Mouse (Mus musculus): ENCODE data around the gene Cacna2d3. TPM values are rescaled to one million over a fixed set of nuclear protein-coding genes. Genes with fewer than 3 reads are reported as not detected.

Cacna2d3 gene
- polyA plus RNA-seq, 1 experiment from 2014 or later, result 20.4 TPM

DNA sequence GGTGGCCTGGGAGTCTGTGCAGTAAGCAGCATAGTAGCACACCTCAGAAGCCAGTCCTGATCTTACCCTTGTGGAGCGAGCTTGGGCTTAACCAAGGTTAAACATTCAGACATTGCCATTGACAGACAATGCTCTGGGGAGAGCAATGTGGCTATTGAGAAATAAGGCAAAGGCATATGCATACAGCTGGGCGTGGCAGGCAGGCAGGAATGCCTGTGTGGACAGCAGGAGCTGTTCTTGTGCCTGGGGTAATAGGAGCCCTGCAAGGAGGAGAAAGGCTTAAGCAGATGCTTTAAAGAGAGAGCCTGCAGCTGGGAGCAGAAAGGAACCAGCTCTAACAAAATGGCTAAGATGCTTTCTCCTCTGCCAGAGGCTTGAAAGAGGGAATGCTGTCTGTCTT, 451.8 kb downstream of the Cacna2d3 start:
- WGBS, result 43% methylated on average over 2 of the region's 2 CpGs
- Histone ChIP-seq H3K9me3 (ENCODE audit: control insufficient read depth, low read length) (no peaks in the 10 kb centered on the region), H3K4me1 (replicated peaks; ENCODE audit: control insufficient read depth, insufficient read depth, low read length) (peaks cover 2% of the 10 kb centered on the region; the same call in 1 of the 2 replicates), H3K9ac (ENCODE audit: low read depth, low read length) (no peak overlapping the region), H3K4me3 (ENCODE audit: low read depth, low read length) (no peak overlapping the region), H3K27me3 (ENCODE audit: control insufficient read depth, insufficient read depth, low read length) (no peaks in the 10 kb centered on the region; the same call in 1 of the 2 replicates), H3K36me3 (ENCODE audit: control insufficient read depth, insufficient read depth, low read length) (no peaks in the 10 kb centered on the region), H3K4me2 (replicated peaks; ENCODE audit: low read depth, low read length) (no peak overlapping the region), H3K27ac (ENCODE audit: low read depth, low read length) (no peak overlapping the region)
- peak; percentile 4 for DNase-seq (ENCODE audit: low spot score)
- no peak for ATAC-seq (ENCODE audit: low FRiP score)

DNA sequence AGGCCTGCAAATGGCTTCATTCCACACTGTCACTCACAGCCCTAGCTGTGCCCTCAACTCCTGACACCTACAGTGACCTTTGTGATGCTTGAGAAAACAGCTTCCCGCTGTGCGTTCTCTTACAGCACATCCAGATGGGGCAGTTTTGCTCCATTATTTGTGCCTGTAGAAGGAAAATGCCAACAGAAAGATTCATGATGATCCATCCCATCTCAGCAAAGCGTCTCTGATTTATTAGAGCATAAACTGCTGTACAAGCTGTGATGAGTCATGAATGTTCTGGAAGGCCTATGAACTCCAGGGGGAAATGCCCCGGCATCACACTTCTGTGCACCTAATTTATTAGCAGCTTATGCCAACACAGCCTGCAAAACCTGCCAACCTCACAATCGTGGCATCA, 453.1 kb downstream of the Cacna2d3 start:
- ATAC-seq (ENCODE audit: low FRiP score), result no peak
- H3K36me3 ChIP-seq (ENCODE audit: control insufficient read depth, insufficient read depth, low read length), result no peaks in the 10 kb centered on the region
- no peak overlapping the region for H3K27ac ChIP-seq (ENCODE audit: low read depth, low read length)
- H3K27me3 ChIP-seq (ENCODE audit: control insufficient read depth, insufficient read depth, low read length), result no peaks in the 10 kb centered on the region; the same call in 1 of the 2 replicates
- DNase-seq (ENCODE audit: low spot score), result peak; percentile 27
- H3K4me2 ChIP-seq (replicated peaks; ENCODE audit: low read depth, low read length), result no peak overlapping the region
- 42% methylated on average over 5 of the region's 5 CpGs for WGBS
- H3K4me3 ChIP-seq (ENCODE audit: low read depth, low read length), result no peak overlapping the region
- peaks cover 2% of the 10 kb centered on the region; the same call in 1 of the 2 replicates for H3K4me1 ChIP-seq (replicated peaks; ENCODE audit: control insufficient read depth, insufficient read depth, low read length)
- H3K9ac ChIP-seq (ENCODE audit: low read depth, low read length), result no peak overlapping the region
- H3K9me3 ChIP-seq (ENCODE audit: control insufficient read depth, low read length), result no peaks in the 10 kb centered on the region

- no peak for ATAC-seq (ENCODE audit: low FRiP score)
- Histone ChIP-seq H3K9ac (ENCODE audit: low read depth, low read length) (no peak overlapping the region), H3K9me3 (ENCODE audit: control insufficient read depth, low read length) (no peaks in the 10 kb centered on the region), H3K4me3 (ENCODE audit: low read depth, low read length) (no peak overlapping the region), H3K4me2 (replicated peaks; ENCODE audit: low read depth, low read length) (no peak overlapping the region), H3K27me3 (ENCODE audit: control insufficient read depth, insufficient read depth, low read length) (no peaks in the 10 kb centered on the region; the same call in 1 of the 2 replicates), H3K27ac (ENCODE audit: low read depth, low read length) (no peak overlapping the region), H3K4me1 (replicated peaks; ENCODE audit: control insufficient read depth, insufficient read depth, low read length) (peaks cover 2% of the 10 kb centered on the region; the same call in 1 of the 2 replicates), H3K36me3 (ENCODE audit: control insufficient read depth, insufficient read depth, low read length) (no peaks in the 10 kb centered on the region)
- 52% methylated on average over 5 of the region's 5 CpGs for WGBS
- DNase-seq (ENCODE audit: low spot score), result peak; percentile 50
These were observed 454.3 kb downstream of the Cacna2d3 start for GRCm38 (mm10) chr14:29267233-29267874.

DNA sequence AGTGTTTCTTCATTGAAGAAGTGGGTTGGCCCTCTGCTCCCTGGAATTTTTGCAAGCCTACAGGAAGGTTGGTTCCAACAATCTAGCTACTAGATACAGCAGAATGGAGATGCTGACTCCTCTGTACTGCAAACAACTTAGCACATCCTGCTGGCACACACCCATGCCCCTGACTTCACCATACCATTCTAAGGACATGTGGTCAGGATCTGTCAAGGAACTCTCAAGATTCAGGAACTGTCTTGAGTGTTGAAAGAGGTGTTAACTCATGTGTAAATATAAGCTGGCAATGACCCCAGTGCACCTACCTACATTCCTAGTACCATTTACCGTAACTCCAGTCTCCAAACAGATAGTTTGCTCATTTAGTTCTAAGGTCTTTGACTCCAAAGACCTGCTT, 461.0 kb downstream of the Cacna2d3 start:
- no peak overlapping the region for H3K9ac ChIP-seq (ENCODE audit: low read depth, low read length)
- no peak overlapping the region for H3K27ac ChIP-seq (ENCODE audit: low read depth, low read length)
- WGBS, result 97% methylated on average over 1 of the region's 1 CpGs
- no peak overlapping the region for H3K4me3 ChIP-seq (ENCODE audit: low read depth, low read length)
- DNase-seq (ENCODE audit: low spot score) (no peak), ATAC-seq (ENCODE audit: low FRiP score) (no peak)
- no peaks in the 10 kb centered on the region for H3K36me3 ChIP-seq (ENCODE audit: control insufficient read depth, insufficient read depth, low read length)
- H3K9me3 ChIP-seq (ENCODE audit: control insufficient read depth, low read length), result no peaks in the 10 kb centered on the region
- H3K27me3 ChIP-seq (ENCODE audit: control insufficient read depth, insufficient read depth, low read length), result no peaks in the 10 kb centered on the region
- H3K4me1 ChIP-seq (replicated peaks; ENCODE audit: control insufficient read depth, insufficient read depth, low read length), result no peaks in the 10 kb centered on the region
- H3K4me2 ChIP-seq (replicated peaks; ENCODE audit: low read depth, low read length), result no peak overlapping the region

- Histone ChIP-seq H3K9me3 (ENCODE audit: control insufficient read depth, low read length) (no peaks in the 10 kb centered on the region), H3K36me3 (ENCODE audit: control insufficient read depth, insufficient read depth, low read length) (no peaks in the 10 kb centered on the region), H3K27ac (ENCODE audit: low read depth, low read length) (no peak overlapping the region), H3K9ac (ENCODE audit: low read depth, low read length) (no peak overlapping the region), H3K4me1 (replicated peaks; ENCODE audit: control insufficient read depth, insufficient read depth, low read length) (no peaks in the 10 kb centered on the region), H3K27me3 (ENCODE audit: control insufficient read depth, insufficient read depth, low read length) (no peaks in the 10 kb centered on the region), H3K4me3 (ENCODE audit: low read depth, low read length) (no peak overlapping the region), H3K4me2 (replicated peaks; ENCODE audit: low read depth, low read length) (no peak overlapping the region)
- ATAC-seq (ENCODE audit: low FRiP score) (no peak), DNase-seq (ENCODE audit: low spot score) (no peak)
- 80% methylated on average over 2 of the region's 2 CpGs for WGBS
These were observed 478.1 kb downstream of the Cacna2d3 start for GRCm38 (mm10) chr14:29243516-29243915.

- Histone ChIP-seq H3K27ac (ENCODE audit: low read depth, low read length) (no peak overlapping the region), H3K27me3 (ENCODE audit: control insufficient read depth, insufficient read depth, low read length) (no peaks in the 10 kb centered on the region), H3K9me3 (ENCODE audit: control insufficient read depth, low read length) (no peaks in the 10 kb centered on the region), H3K9ac (ENCODE audit: low read depth, low read length) (no peak overlapping the region), H3K4me3 (ENCODE audit: low read depth, low read length) (no peak overlapping the region), H3K36me3 (ENCODE audit: control insufficient read depth, insufficient read depth, low read length) (no peaks in the 10 kb centered on the region), H3K4me2 (replicated peaks; ENCODE audit: low read depth, low read length) (no peak overlapping the region), H3K4me1 (replicated peaks; ENCODE audit: control insufficient read depth, insufficient read depth, low read length) (no peaks in the 10 kb centered on the region)
- DNase-seq (ENCODE audit: low spot score), result no peak
- no peak for ATAC-seq (ENCODE audit: low FRiP score)
- WGBS, result 81% methylated on average over 3 of the region's 3 CpGs
These were observed 483.2 kb downstream of the Cacna2d3 start for GRCm38 (mm10) chr14:29238446-29238845.

- H3K4me3 ChIP-seq (ENCODE audit: low read depth, low read length), result no peak overlapping the region
- no peaks in the 10 kb centered on the region for H3K4me1 ChIP-seq (replicated peaks; ENCODE audit: control insufficient read depth, insufficient read depth, low read length)
- H3K9ac ChIP-seq (ENCODE audit: low read depth, low read length), result no peak overlapping the region
- H3K9me3 ChIP-seq (ENCODE audit: control insufficient read depth, low read length), result no peaks in the 10 kb centered on the region
- WGBS, result 34% methylated on average over 19 of the region's 19 CpGs
- DNase-seq (ENCODE audit: low spot score), result peak; percentile 49
- H3K27me3 ChIP-seq (ENCODE audit: control insufficient read depth, insufficient read depth, low read length), result no peaks in the 10 kb centered on the region
- no peak for ATAC-seq (ENCODE audit: low FRiP score)
- H3K4me2 ChIP-seq (replicated peaks; ENCODE audit: low read depth, low read length), result no peak overlapping the region
- H3K27ac ChIP-seq (ENCODE audit: low read depth, low read length), result no peak overlapping the region; the same call in 1 of the 2 replicates
- H3K36me3 ChIP-seq (ENCODE audit: control insufficient read depth, insufficient read depth, low read length), result no peaks in the 10 kb centered on the region
These were observed 492.5 kb downstream of the Cacna2d3 start for GRCm38 (mm10) chr14:29228976-29229716.

DNA sequence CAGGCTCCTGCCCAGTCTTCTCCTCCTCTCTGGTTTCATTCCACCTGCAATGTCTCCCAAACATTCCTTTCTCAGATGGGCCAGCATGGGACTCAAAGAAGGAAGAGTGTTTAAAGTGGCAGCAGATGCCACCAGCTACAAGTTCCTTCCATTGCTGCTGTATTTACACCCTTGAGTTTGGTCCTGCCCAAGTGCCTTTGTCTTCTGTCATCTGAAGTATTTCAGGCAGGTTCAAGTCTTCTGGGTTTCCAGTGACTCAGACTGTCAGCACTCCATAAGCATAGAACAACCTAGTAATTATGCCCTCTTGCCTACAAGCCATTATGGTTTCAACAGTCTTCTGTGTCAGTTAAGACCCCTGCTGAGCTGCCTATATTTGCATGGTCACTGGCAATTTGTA, 493.2 kb downstream of the Cacna2d3 start:
- H3K27ac ChIP-seq (ENCODE audit: low read depth, low read length), result no peak overlapping the region
- H3K9ac ChIP-seq (ENCODE audit: low read depth, low read length), result no peak overlapping the region
- H3K27me3 ChIP-seq (ENCODE audit: control insufficient read depth, insufficient read depth, low read length), result no peaks in the 10 kb centered on the region
- DNase-seq (ENCODE audit: low spot score) (peak; percentile 16), ATAC-seq (ENCODE audit: low FRiP score) (no peak)
- H3K4me1 ChIP-seq (replicated peaks; ENCODE audit: control insufficient read depth, insufficient read depth, low read length), result no peaks in the 10 kb centered on the region
- H3K4me3 ChIP-seq (ENCODE audit: low read depth, low read length), result no peak overlapping the region
- no peaks in the 10 kb centered on the region for H3K9me3 ChIP-seq (ENCODE audit: control insufficient read depth, low read length)
- no peak overlapping the region for H3K4me2 ChIP-seq (replicated peaks; ENCODE audit: low read depth, low read length)
- no peaks in the 10 kb centered on the region for H3K36me3 ChIP-seq (ENCODE audit: control insufficient read depth, insufficient read depth, low read length)

DNA sequence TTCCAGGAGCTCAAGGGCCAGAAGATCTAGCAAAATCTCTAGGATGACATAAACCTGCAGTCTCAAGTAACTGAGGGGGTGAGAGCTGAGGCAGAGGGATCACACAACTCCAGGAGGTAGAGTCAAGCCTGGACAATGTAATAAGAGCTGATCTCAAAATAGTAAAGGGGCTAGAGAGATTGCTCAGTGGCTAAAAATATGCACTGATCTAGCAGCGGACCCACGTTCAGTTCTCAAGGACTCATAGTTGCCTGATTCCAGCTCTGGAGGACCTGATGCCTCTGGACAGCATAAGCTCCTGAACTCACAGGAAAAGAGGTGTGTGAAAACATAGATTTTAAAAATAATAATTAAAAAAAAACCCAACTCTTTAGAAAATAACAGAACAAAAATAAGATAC, 493.7 kb downstream of the Cacna2d3 start:
- Histone ChIP-seq H3K4me3 (ENCODE audit: low read depth, low read length) (no peak overlapping the region), H3K9me3 (ENCODE audit: control insufficient read depth, low read length) (no peaks in the 10 kb centered on the region), H3K27me3 (ENCODE audit: control insufficient read depth, insufficient read depth, low read length) (no peaks in the 10 kb centered on the region), H3K27ac (ENCODE audit: low read depth, low read length) (no peak overlapping the region), H3K4me1 (replicated peaks; ENCODE audit: control insufficient read depth, insufficient read depth, low read length) (no peaks in the 10 kb centered on the region), H3K4me2 (replicated peaks; ENCODE audit: low read depth, low read length) (no peak overlapping the region), H3K36me3 (ENCODE audit: control insufficient read depth, insufficient read depth, low read length) (no peaks in the 10 kb centered on the region), H3K9ac (ENCODE audit: low read depth, low read length) (no peak overlapping the region)
- no peak for ATAC-seq (ENCODE audit: low FRiP score)
- 92% methylated on average over 2 of the region's 2 CpGs for WGBS
- no peak for DNase-seq (ENCODE audit: low spot score)
